Mouse (Mus musculus): Measurements from ENCODE around the gene Ezr. TPM values are rescaled to one million over a fixed set of nuclear protein-coding genes. Genes with fewer than 3 reads are reported as not detected.

Gene Ezr
- total RNA-seq, 4 experiments from 2014 or later: 0.58 to 1.5 (median 1.3) TPM

DNA sequence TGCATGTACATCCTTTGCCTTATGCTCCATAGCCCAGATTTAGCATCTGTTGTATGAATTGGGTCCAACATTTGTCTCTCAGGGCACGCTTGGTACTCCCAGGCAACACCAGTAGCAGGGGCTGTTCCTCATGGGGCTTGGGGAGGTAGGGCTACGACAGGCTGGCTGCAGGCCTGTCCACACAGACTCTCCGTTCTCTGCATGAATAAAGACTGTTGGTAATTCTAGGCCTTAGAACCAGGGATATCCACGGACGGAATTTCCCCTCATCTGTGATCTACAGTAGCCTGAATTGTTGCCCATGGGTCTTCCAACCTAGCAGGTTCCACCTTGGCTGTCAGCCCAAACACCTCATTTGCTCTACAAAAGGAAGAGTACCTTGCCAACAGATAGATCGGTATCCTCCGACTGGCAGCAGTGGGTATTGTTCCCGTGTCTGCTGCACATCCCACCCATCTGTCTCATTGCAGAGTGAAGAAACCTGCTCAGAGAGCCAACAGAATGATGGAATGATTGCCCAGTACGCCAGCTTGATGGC is 7.1 kb upstream of the Ezr start:
- DNase-seq (ENCODE audit: low spot score in 2 of 2): no peak

- no peak for DNase-seq (ENCODE audit: low spot score in 2 of 2)
Measured at GRCm38 (mm10) chr17:6789103-6789502, 6.5 kb upstream of the Ezr start.

DNA sequence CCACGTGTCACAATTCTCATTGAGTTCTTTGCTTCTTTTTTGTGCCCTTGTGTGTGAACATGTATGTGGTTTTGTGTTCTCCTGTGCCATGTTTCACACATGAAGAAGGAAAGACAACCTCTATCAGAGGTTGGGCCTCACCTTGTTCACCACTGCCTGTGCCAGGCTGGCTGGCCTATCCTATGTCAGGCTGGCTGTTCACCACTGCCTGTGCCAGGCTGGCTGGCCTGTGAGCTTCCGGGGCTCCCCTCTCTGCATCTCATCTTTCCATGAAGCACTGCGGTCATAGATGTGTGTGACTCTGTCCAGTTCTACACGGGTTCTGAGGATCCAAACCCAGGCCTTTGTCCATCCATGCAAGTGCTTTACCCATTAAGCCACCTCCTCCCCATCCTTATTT is 4.7 kb upstream of the Ezr start:
- DNase-seq (ENCODE audit: low spot score in 2 of 2): no peak

GRCm38 (mm10) chr17:6783756-6784357 is 1.3 kb upstream of the Ezr start:
- no peak for DNase-seq (ENCODE audit: low spot score in 2 of 2)

DNA sequence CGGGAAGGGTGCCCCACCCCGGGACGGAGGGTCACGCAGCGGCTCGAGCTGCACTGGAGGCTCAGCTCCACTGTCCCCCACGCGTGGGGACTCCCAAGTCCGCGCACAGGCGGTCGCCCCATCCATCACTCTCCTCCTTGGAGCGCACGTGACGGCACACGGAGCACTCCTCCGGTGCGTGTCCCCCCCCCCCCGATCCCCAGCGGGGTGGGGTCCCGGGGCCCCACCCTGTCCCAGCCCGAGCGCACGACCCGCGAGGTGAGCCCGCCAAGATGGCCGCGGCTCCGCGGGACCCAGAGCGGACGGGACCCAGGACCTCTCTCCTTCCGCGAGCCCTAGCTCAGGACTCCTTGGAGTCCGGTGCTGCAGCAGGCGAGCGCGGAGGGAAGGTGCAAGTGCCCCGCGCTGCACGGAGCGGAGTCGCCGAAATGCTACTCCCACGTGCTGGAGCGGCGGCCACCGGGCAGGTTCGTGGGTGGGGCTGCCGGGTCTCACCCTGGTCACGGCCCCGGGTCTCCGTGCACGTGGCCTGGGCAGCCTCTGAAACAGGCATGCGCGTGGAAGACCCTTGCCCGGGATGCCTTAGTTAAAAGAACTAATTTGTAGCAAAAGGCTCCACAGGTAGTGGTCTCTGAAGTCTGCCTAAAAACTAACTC is 550 bp upstream of the Ezr start:
- DNase-seq (ENCODE audit: low spot score in 2 of 2): peak; percentile 8 to 17

GRCm38 (mm10) chr17:6782033-6782526 is 504 bp downstream of the Ezr start:
- DNase-seq (ENCODE audit: low spot score in 2 of 2): peak in 1 of 2 experiments; percentile 6

GRCm38 (mm10) chr17:6781273-6781672 is 1.3 kb downstream of the Ezr start:
- no peak for DNase-seq (ENCODE audit: low spot score in 2 of 2)

GRCm38 (mm10) chr17:6780521-6781115 is 2.0 kb downstream of the Ezr start:
- DNase-seq (ENCODE audit: low spot score in 2 of 2): no peak

DNA sequence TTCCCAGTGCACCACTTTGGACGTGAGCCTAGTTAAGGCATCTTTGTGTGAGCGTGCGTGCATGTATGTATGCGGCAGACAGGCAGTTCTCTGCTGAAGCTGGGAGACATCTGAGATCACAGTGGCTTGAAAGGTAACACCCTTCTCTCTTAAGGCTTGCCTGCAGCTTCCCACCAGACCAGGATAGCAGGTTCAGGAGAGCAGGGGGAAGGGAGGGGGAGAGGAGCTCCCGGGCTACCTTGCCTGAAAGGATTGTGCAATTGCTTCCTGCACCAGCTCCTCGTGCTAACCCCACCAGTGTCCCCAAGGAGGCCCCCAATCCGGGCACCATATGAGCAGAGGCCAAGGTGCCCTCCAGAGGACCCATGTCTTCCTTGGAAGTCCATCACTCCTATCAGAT is 3.0 kb downstream of the Ezr start:
- DNase-seq (ENCODE audit: low spot score in 2 of 2): no peak

GRCm38 (mm10) chr17:6778771-6779509 is 3.6 kb downstream of the Ezr start:
- no peak for DNase-seq (ENCODE audit: low spot score in 2 of 2)

- peak in 1 of 2 experiments; percentile 6 for DNase-seq (ENCODE audit: low spot score in 2 of 2)
Measured at GRCm38 (mm10) chr17:6778332-6778683, 4.3 kb downstream of the Ezr start.

- DNase-seq (ENCODE audit: low spot score in 2 of 2): no peak
Measured at GRCm38 (mm10) chr17:6777629-6778331, 4.8 kb downstream of the Ezr start.

DNA sequence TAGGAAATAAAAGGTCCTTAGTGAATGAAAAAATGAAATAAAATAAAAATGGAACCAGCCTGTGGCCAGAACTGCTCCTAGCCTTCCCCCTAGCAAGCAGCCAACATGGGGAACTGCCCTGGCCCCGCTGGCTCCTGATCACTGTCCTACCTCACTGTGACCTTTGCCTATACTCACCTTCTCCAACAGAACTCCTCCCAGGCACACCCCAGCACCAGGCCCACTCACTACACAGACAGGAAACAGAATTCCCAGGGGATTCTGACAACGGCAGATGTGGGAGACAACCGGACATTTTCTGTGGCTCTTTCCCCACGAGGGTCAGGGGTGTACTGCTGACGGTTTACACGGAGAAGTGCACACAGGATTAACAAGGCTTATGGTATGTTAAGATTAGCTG is 5.5 kb downstream of the Ezr start:
- DNase-seq (ENCODE audit: low spot score in 2 of 2): no peak

- DNase-seq (ENCODE audit: low spot score in 2 of 2): no peak
Measured at GRCm38 (mm10) chr17:6776576-6776975, 6.0 kb downstream of the Ezr start.

GRCm38 (mm10) chr17:6776123-6776522 is 6.5 kb downstream of the Ezr start:
- DNase-seq (ENCODE audit: low spot score in 2 of 2): no peak

GRCm38 (mm10) chr17:6775671-6776070 is 6.9 kb downstream of the Ezr start:
- DNase-seq (ENCODE audit: low spot score in 2 of 2): no peak

GRCm38 (mm10) chr17:6775221-6775620 is 7.4 kb downstream of the Ezr start:
- no peak for DNase-seq (ENCODE audit: low spot score in 2 of 2)

GRCm38 (mm10) chr17:6773249-6773966 is 9.2 kb downstream of the Ezr start:
- no peak for DNase-seq (ENCODE audit: low spot score in 2 of 2)

GRCm38 (mm10) chr17:6772490-6772773 is 10.2 kb downstream of the Ezr start:
- no peak for DNase-seq (ENCODE audit: low spot score in 2 of 2)

GRCm38 (mm10) chr17:6771661-6772489 is 10.7 kb downstream of the Ezr start:
- DNase-seq (ENCODE audit: low spot score in 2 of 2): no peak
